Mouse (Mus musculus): ENCODE data around the gene Ift172.

Ift172 gene

GRCm38 (mm10) chr5:31255971-31256370, 34.9 kb downstream of the Ift172 start:
- DNase-seq (ENCODE audit: low spot score), result no peak

- no peak for DNase-seq (ENCODE audit: low spot score)
These were observed 35.5 kb downstream of the Ift172 start for GRCm38 (mm10) chr5:31255381-31255780.

- no peak for DNase-seq (ENCODE audit: low spot score)
These were observed 36.0 kb downstream of the Ift172 start for GRCm38 (mm10) chr5:31254901-31255300.

- no peak for DNase-seq (ENCODE audit: low spot score)
These were observed 36.5 kb downstream of the Ift172 start for GRCm38 (mm10) chr5:31254452-31254851.

- DNase-seq (ENCODE audit: low spot score), result no peak
These were observed 37.1 kb downstream of the Ift172 start for GRCm38 (mm10) chr5:31253806-31254205.

GRCm38 (mm10) chr5:31252795-31253545, 37.9 kb downstream of the Ift172 start:
- no peak for DNase-seq (ENCODE audit: low spot score)

- DNase-seq (ENCODE audit: low spot score), result no peak
These were observed 38.8 kb downstream of the Ift172 start for GRCm38 (mm10) chr5:31252151-31252550.

GRCm38 (mm10) chr5:31251541-31252101, 39.3 kb downstream of the Ift172 start, which contains the start of gene Krtcap3:
Gene Krtcap3 (plus strand): TSS chr5:31251691.
- DNase-seq (ENCODE audit: low spot score), result no peak

- no peak for DNase-seq (ENCODE audit: low spot score)
These were observed 40.2 kb downstream of the Ift172 start for GRCm38 (mm10) chr5:31250716-31251115.

- no peak for DNase-seq (ENCODE audit: low spot score)
These were observed 48.7 kb downstream of the Ift172 start for GRCm38 (mm10) chr5:31242191-31242590.

- DNase-seq (ENCODE audit: low spot score), result no peak
These were observed 49.3 kb downstream of the Ift172 start for GRCm38 (mm10) chr5:31241522-31242034.

GRCm38 (mm10) chr5:31240637-31241521, 50.0 kb downstream of the Ift172 start, which contains the start of the genes Nrbp1 and Gm9970:
Gene Nrbp1 (plus strand): TSS chr5:31240864.
Gene Gm9970 (minus strand): TSS chr5:31241232.
- peak; percentile 92 for DNase-seq (ENCODE audit: low spot score)

GRCm38 (mm10) chr5:31226641-31227040, 64.3 kb downstream of the Ift172 start:
- DNase-seq (ENCODE audit: low spot score), result no peak

GRCm38 (mm10) chr5:31222696-31223095, 68.2 kb downstream of the Ift172 start:
- DNase-seq (ENCODE audit: low spot score), result no peak

- no peak for DNase-seq (ENCODE audit: low spot score)
These were observed 69.5 kb downstream of the Ift172 start for GRCm38 (mm10) chr5:31221304-31221945.

- DNase-seq (ENCODE audit: low spot score), result peak; percentile 99
These were observed 70.2 kb downstream of the Ift172 start, which contains the start of gene Ppm1g for GRCm38 (mm10) chr5:31220448-31221303. Gene Ppm1g (minus strand): TSS chr5:31220687.

GRCm38 (mm10) chr5:31219911-31220447, 70.9 kb downstream of the Ift172 start:
- DNase-seq (ENCODE audit: low spot score), result no peak

GRCm38 (mm10) chr5:31219474-31219873, 71.4 kb downstream of the Ift172 start:
- DNase-seq (ENCODE audit: low spot score), result no peak

GRCm38 (mm10) chr5:31219070-31219469, 71.8 kb downstream of the Ift172 start:
- DNase-seq (ENCODE audit: low spot score), result no peak

- no peak for DNase-seq (ENCODE audit: low spot score)
These were observed 72.6 kb downstream of the Ift172 start for GRCm38 (mm10) chr5:31218294-31218693.

Data from ovary, postnatal 14 days (tissue).